Mouse (Mus musculus): Measurements from ENCODE around the gene Wasf3. TPM values are rescaled to one million over a fixed set of nuclear protein-coding genes. Genes with fewer than 3 reads are reported as not detected.

The Wasf3 gene
- total RNA-seq, 1 experiment, result 6.2 TPM

DNA sequence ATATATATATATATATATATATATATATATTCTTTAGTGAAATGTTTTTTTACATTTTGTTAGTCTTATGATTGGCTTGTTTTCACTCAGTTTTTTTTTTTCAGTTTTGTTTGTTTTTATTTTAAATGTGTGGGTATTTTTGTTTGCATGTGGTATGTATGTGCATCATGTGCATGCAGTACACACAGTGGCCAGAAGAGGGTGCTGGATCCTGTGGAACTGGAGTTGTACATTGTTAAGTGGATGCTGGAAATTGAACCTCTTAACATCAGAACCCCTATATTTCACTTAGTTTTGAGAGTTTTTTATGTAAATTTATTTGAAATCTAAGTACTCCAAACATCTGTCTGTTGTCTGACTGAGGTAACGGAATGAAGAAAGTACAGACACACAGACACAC, 21.3 kb downstream of the Wasf3 start:
- H3K4me3 ChIP-seq (ENCODE audit: insufficient read depth in 1 of 2, low read depth in 1 of 2, low read length in 2 of 2, poor library complexity in 1 of 2, severe bottlenecking in 1 of 2), result no peak overlapping the region
- peaks cover 5 to 26% of the 10 kb centered on the region in 2 experiments; a peak in 3 of 4 replicates for H3K4me1 ChIP-seq (ENCODE audit: control insufficient read depth in 2 of 2, insufficient read depth in 2 of 2, low read length in 2 of 2, poor library complexity in 1 of 2)
- H3K9ac ChIP-seq (ENCODE audit: insufficient read depth, low read depth, low read length, poor library complexity, severe bottlenecking), result no peak overlapping the region
- TF ChIP-seq MAFK (IDR thresholded peaks at IDR 0.05; ENCODE audit: insufficient read depth, low read depth, low read length), result no peak
- no peak for TF ChIP-seq HCFC1 (IDR thresholded peaks at IDR 0.05; ENCODE audit: borderline replicate concordance, insufficient read depth, low read length)
- TF ChIP-seq ZNF384 (IDR thresholded peaks at IDR 0.05; ENCODE audit: low read depth, low read length), result no peak
- TF ChIP-seq ZC3H11A (IDR thresholded peaks at IDR 0.05; ENCODE audit: borderline replicate concordance, low read depth, low read length), result no peak
- no peak for TF ChIP-seq CHD2 (IDR thresholded peaks at IDR 0.05; ENCODE audit: low read depth, low read length)
- no peak for DNase-seq (ENCODE audit: low read depth, low spot score)
- no peak overlapping the region for H3K27ac ChIP-seq (ENCODE audit: insufficient read depth, low read depth, low read length, poor library complexity, severe bottlenecking)
- no peaks in the 10 kb centered on the region for H3K9me3 ChIP-seq (ENCODE audit: control insufficient read depth, insufficient read depth, low read depth, low read length)
- no peaks in the 10 kb centered on the region; the same call in 1 of the 2 replicates for H3K36me3 ChIP-seq (ENCODE audit: control insufficient read depth, insufficient read depth, low read length, poor library complexity, severe bottlenecking)
- in situ Hi-C loops (cut with MboI; ENCODE audit: low sequenced_read_pairs in 2 of 2, unreplicated experiment in 2 of 2), result no loop called here

DNA sequence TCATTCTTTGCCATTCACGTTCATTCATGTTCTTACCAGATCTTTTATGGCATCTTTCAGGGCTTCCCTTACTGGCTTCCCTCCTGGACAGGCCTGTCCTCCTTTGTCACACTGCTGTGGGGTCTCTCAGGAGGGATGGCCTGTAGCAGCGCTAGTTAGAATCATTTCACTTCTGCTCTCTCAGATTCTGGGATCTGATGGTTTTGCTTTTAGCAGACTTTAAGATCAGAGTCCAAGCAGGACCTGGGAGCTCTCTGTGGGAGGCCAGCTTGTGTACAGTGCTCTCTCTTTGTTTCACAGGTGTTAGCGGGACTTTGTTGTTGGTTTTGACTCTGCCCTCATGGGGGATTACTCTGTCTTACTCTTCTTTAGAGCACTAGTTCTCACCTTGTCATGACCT, 23.0 kb downstream of the Wasf3 start:
- Histone ChIP-seq H3K4me1 (ENCODE audit: control insufficient read depth in 2 of 2, insufficient read depth in 2 of 2, low read length in 2 of 2, poor library complexity in 1 of 2) (peaks cover 9 to 26% of the 10 kb centered on the region in 2 experiments; a peak in 3 of 4 replicates), H3K9ac (ENCODE audit: insufficient read depth, low read depth, low read length, poor library complexity, severe bottlenecking) (no peak overlapping the region), H3K27ac (ENCODE audit: insufficient read depth, low read depth, low read length, poor library complexity, severe bottlenecking) (no peak overlapping the region), H3K36me3 (ENCODE audit: control insufficient read depth, insufficient read depth, low read length, poor library complexity, severe bottlenecking) (no peaks in the 10 kb centered on the region; the same call in 1 of the 2 replicates), H3K9me3 (ENCODE audit: control insufficient read depth, insufficient read depth, low read depth, low read length) (no peaks in the 10 kb centered on the region), H3K4me3 (ENCODE audit: insufficient read depth in 1 of 2, low read depth in 1 of 2, low read length in 2 of 2, poor library complexity in 1 of 2, severe bottlenecking in 1 of 2) (no peak overlapping the region)
- TF ChIP-seq MAFK (IDR thresholded peaks at IDR 0.05; ENCODE audit: insufficient read depth, low read depth, low read length), result no peak
- TF ChIP-seq HCFC1 (IDR thresholded peaks at IDR 0.05; ENCODE audit: borderline replicate concordance, insufficient read depth, low read length), result no peak
- TF ChIP-seq CHD2 (IDR thresholded peaks at IDR 0.05; ENCODE audit: low read depth, low read length), result no peak
- DNase-seq (ENCODE audit: low read depth, low spot score), result no peak
- in situ Hi-C loops (cut with MboI; ENCODE audit: low sequenced_read_pairs in 2 of 2, unreplicated experiment in 2 of 2), result no loop called here

DNA sequence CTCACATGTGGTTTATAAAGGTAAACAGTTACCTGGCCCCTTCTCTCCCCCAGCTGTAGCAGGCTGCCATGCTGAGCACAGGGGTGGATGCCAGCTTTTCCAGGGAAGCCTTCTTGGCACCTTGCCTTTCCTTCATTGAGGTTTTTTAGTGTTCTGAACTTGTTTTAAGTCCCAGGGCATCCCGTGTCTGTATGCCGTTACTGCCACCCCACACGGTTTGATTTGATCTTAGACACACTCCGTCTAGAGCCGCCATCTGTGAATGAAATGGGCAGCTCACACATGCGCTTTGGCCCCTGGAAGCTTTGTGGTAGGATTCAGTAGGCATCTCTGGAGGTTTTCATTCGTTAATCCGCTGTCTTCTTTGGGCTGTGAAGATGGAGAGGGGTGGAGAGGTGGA, 23.8 kb downstream of the Wasf3 start:
- no peak overlapping the region for H3K27ac ChIP-seq (ENCODE audit: insufficient read depth, low read depth, low read length, poor library complexity, severe bottlenecking)
- H3K4me3 ChIP-seq (ENCODE audit: insufficient read depth in 1 of 2, low read depth in 1 of 2, low read length in 2 of 2, poor library complexity in 1 of 2, severe bottlenecking in 1 of 2), result no peak overlapping the region
- no peaks in the 10 kb centered on the region; the same call in 1 of the 2 replicates for H3K36me3 ChIP-seq (ENCODE audit: control insufficient read depth, insufficient read depth, low read length, poor library complexity, severe bottlenecking)
- no peak for DNase-seq (ENCODE audit: low read depth, low spot score)
- H3K4me1 ChIP-seq (ENCODE audit: control insufficient read depth in 2 of 2, insufficient read depth in 2 of 2, low read length in 2 of 2, poor library complexity in 1 of 2), result peaks cover 11 to 25% of the 10 kb centered on the region in 2 experiments; a peak in 3 of 4 replicates
- TF ChIP-seq HCFC1 (IDR thresholded peaks at IDR 0.05; ENCODE audit: borderline replicate concordance, insufficient read depth, low read length) (no peak), ZC3H11A (IDR thresholded peaks at IDR 0.05; ENCODE audit: borderline replicate concordance, low read depth, low read length) (no peak), MAFK (IDR thresholded peaks at IDR 0.05; ENCODE audit: insufficient read depth, low read depth, low read length) (no peak), CHD2 (IDR thresholded peaks at IDR 0.05; ENCODE audit: low read depth, low read length) (no peak)
- no peaks in the 10 kb centered on the region for H3K9me3 ChIP-seq (ENCODE audit: control insufficient read depth, insufficient read depth, low read depth, low read length)
- in situ Hi-C loops (cut with MboI; ENCODE audit: low sequenced_read_pairs in 2 of 2, unreplicated experiment in 2 of 2), result no loop called here
- no peak overlapping the region for H3K9ac ChIP-seq (ENCODE audit: insufficient read depth, low read depth, low read length, poor library complexity, severe bottlenecking)

DNA sequence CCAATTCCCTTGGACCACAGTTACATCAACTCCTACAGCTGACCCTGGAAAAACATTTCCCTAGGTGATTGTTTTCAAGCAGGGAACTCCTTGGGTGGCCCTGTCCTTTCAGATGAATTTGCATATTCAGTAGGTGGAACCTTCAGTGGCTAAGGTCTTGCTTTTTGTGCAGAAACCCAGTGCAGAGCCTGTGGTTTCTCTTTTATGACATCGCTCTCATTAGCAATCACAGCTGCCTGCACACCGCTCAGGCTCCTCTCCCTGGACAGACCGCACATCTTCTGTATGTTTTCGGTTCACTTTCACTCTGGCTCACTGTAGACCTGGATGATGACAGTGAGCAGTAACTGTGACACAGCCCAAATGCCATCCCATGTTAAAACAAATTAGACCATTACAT, 26.0 kb downstream of the Wasf3 start:
- Histone ChIP-seq H3K36me3 (ENCODE audit: control insufficient read depth, insufficient read depth, low read length, poor library complexity, severe bottlenecking) (no peaks in the 10 kb centered on the region), H3K9ac (ENCODE audit: insufficient read depth, low read depth, low read length, poor library complexity, severe bottlenecking) (no peak overlapping the region), H3K9me3 (ENCODE audit: control insufficient read depth, insufficient read depth, low read depth, low read length) (no peaks in the 10 kb centered on the region), H3K27ac (ENCODE audit: insufficient read depth, low read depth, low read length, poor library complexity, severe bottlenecking) (no peak overlapping the region), H3K4me1 (ENCODE audit: control insufficient read depth in 2 of 2, insufficient read depth in 2 of 2, low read length in 2 of 2, poor library complexity in 1 of 2) (peaks cover 11 to 24% of the 10 kb centered on the region in 2 experiments; a peak in 3 of 4 replicates), H3K4me3 (ENCODE audit: insufficient read depth in 1 of 2, low read depth in 1 of 2, low read length in 2 of 2, poor library complexity in 1 of 2, severe bottlenecking in 1 of 2) (no peak overlapping the region)
- no peak for TF ChIP-seq ZNF384 (IDR thresholded peaks at IDR 0.05; ENCODE audit: low read depth, low read length)
- no peak for TF ChIP-seq CHD2 (IDR thresholded peaks at IDR 0.05; ENCODE audit: low read depth, low read length)
- no peak for TF ChIP-seq MAFK (IDR thresholded peaks at IDR 0.05; ENCODE audit: insufficient read depth, low read depth, low read length)
- no peak for TF ChIP-seq ZC3H11A (IDR thresholded peaks at IDR 0.05; ENCODE audit: borderline replicate concordance, low read depth, low read length)
- TF ChIP-seq HCFC1 (IDR thresholded peaks at IDR 0.05; ENCODE audit: borderline replicate concordance, insufficient read depth, low read length), result no peak
- in situ Hi-C loops (cut with MboI; ENCODE audit: low sequenced_read_pairs in 2 of 2, unreplicated experiment in 2 of 2), result no loop called here
- no peak for DNase-seq (ENCODE audit: low read depth, low spot score)

Measured in ES-E14 (cell line).